Mouse (Mus musculus): ENCODE results near the gene Shc4.

DNA sequence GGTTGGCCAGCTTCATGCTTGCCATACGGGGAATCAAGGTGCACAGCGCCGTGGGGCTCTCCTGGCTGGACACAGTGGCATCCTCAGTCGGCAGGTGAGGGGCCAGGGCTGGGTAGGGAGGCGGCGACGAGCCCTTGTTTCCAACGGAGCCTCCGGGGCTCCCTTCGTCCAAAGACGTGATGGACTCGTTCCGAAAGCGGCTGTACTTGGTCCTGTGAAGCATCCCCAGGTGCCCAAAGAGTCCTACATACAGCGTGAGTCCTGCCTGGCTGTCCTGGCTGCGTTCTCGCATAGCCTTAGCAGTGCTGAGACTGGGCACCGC, 901 bp downstream of the Shc4 start:
- TF ChIP-seq POLR2A (IDR thresholded peaks at IDR 0.05; ENCODE audit: extremely low read depth, insufficient read depth, low read length) (no peak), CTCF (IDR thresholded peaks at IDR 0.05; ENCODE audit: low read depth, low read length) (no peak)

All from liver, adult 2 months (tissue).